Mouse (Mus musculus): ENCODE data around the gene Guca2a. TPM values are rescaled to one million over a fixed set of nuclear protein-coding genes. Genes with fewer than 3 reads are reported as not detected.
"Not testable (repeated sequence)": the region's sequence is repeated elsewhere in the genome, so short reads cannot be mapped to it uniquely, and the experiment has no call there.

Guca2a gene
- polyA plus RNA-seq, 1 experiment from 2014 or later, result not detected

DNA sequence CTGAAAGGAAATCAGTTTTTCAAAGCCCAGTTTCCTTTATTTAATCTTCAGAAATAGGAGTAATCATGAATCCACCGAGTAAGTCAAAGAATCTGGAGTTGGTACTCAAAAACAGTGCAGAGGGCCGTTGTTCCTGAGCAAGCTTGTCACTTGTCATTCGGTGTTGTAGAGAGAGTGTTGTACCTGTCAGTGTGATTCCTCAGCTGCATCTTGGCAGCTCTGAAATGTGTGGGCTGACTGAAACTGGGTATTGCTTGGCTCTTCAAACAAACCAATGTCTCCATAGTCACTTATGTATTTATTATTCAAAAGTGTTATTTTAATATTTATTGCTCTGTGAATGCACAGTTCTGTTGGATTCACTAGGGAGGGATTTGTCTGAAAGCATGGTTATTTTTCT is 10.6 kb upstream of the Guca2a start:
- no peak overlapping the region for H3K27ac ChIP-seq
- no peak overlapping the region for H3K9ac ChIP-seq (replicated peaks)
- no peak overlapping the region for H3K4me2 ChIP-seq
- 91% methylated on average over 3 of the region's 3 CpGs for WGBS
- no peak overlapping the region for H3K4me3 ChIP-seq (replicated peaks)
- peaks cover 75% of the 10 kb centered on the region for H3K36me3 ChIP-seq
- H3K4me1 ChIP-seq (replicated peaks), result peaks cover 6% of the 10 kb centered on the region; the same call in 1 of the 2 replicates
- no peaks in the 10 kb centered on the region for H3K9me3 ChIP-seq
- no peaks in the 10 kb centered on the region for H3K27me3 ChIP-seq
- no peak for ATAC-seq (ENCODE audit: insufficient number of reproducible peaks, insufficient read depth, low FRiP score, low TSS enrichment, low read depth)

- no peak for ATAC-seq (ENCODE audit: insufficient number of reproducible peaks, insufficient read depth, low FRiP score, low TSS enrichment, low read depth)
- Histone ChIP-seq H3K4me1 (replicated peaks) (peaks cover 6% of the 10 kb centered on the region; the same call in 1 of the 2 replicates), H3K27me3 (no peaks in the 10 kb centered on the region), H3K4me2 (no peak overlapping the region), H3K27ac (no peak overlapping the region), H3K36me3 (peaks cover 71% of the 10 kb centered on the region), H3K9me3 (no peaks in the 10 kb centered on the region), H3K4me3 (replicated peaks) (no peak overlapping the region), H3K9ac (replicated peaks) (no peak overlapping the region)
- 83% methylated on average over 4 of the region's 4 CpGs for WGBS
Measured at GRCm38 (mm10) chr4:119627317-119627716, 10.2 kb upstream of the Guca2a start.

DNA sequence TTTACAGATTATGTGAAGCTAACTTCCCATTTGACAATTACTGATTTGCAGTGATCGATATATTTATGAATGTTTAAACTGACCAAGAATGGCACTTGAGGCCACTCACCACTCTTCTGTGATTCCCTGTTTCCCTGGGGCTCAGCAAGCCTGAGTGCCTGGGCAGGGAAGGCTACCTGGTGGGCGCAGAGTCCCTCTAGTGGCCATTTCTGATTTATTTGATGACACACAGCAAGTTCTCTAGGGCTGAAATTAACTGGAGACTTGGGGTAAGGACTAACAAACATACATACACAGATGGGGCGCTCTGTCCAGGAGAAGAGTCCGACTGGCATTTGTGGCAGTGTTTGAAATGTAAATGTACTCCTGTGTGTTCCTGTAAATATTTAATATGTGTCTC is 9.1 kb upstream of the Guca2a start:
- not testable (repeated sequence) for H3K4me2 ChIP-seq; H3K27me3 ChIP-seq; H3K9me3 ChIP-seq; ATAC-seq (ENCODE audit: insufficient number of reproducible peaks, insufficient read depth, low FRiP score, low TSS enrichment, low read depth); H3K9ac ChIP-seq (replicated peaks); H3K27ac ChIP-seq; H3K4me3 ChIP-seq (replicated peaks)
- 77% methylated on average over 4 of the region's 4 CpGs for WGBS
- H3K4me1 ChIP-seq (replicated peaks), result peaks cover 12% of the 10 kb centered on the region
- peaks cover 61% of the 10 kb centered on the region for H3K36me3 ChIP-seq

GRCm38 (mm10) chr4:119631115-119631919 is 6.2 kb upstream of the Guca2a start:
- Histone ChIP-seq H3K27me3 (no peaks in the 10 kb centered on the region), H3K27ac (no peak overlapping the region), H3K4me1 (replicated peaks) (peaks cover 20% of the 10 kb centered on the region), H3K36me3 (peaks cover 36% of the 10 kb centered on the region), H3K9ac (replicated peaks) (no peak overlapping the region), H3K4me3 (replicated peaks) (no peak overlapping the region), H3K9me3 (no peaks in the 10 kb centered on the region), H3K4me2 (no peak overlapping the region)
- ATAC-seq (ENCODE audit: insufficient number of reproducible peaks, insufficient read depth, low FRiP score, low TSS enrichment, low read depth), result peak; percentile 45; the same call in 1 of the 2 replicates
- 52% methylated on average over 11 of the region's 11 CpGs for WGBS

DNA sequence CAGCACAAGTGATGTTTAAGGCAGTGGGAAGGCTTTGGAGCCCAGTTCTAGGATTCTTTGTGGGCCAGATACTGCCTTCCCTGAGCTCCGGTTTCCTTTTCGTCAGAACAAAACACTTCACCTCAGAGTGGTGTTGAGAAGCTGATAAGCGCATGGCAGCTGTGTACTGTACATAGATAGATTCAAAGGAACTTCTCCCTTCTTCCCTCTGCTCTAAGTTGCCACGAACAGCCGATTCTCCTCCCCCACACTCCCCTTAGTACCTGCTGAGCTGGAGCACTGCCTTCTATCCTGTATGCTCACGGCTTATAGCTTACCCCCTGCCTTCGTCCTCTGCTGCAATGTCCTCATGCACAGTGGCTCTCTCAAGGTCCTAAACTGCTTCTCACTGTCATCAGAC is 4.8 kb upstream of the Guca2a start:
- WGBS, result 74% methylated on average over 7 of the region's 7 CpGs
- Histone ChIP-seq H3K27ac (no peak overlapping the region), H3K4me1 (replicated peaks) (peaks cover 20% of the 10 kb centered on the region), H3K4me3 (replicated peaks) (no peak overlapping the region), H3K9ac (replicated peaks) (peak overlapping the region; percentile 18; the same call in 1 of the 2 replicates), H3K27me3 (no peaks in the 10 kb centered on the region), H3K36me3 (peaks cover 25% of the 10 kb centered on the region), H3K9me3 (no peaks in the 10 kb centered on the region), H3K4me2 (no peak overlapping the region)
- no peak for ATAC-seq (ENCODE audit: insufficient number of reproducible peaks, insufficient read depth, low FRiP score, low TSS enrichment, low read depth)

- Histone ChIP-seq H3K4me1 (replicated peaks) (peaks cover 20% of the 10 kb centered on the region), H3K9me3 (no peaks in the 10 kb centered on the region), H3K36me3 (peaks cover 25% of the 10 kb centered on the region), H3K27me3 (no peaks in the 10 kb centered on the region), H3K27ac (no peak overlapping the region), H3K4me3 (replicated peaks) (no peak overlapping the region), H3K4me2 (no peak overlapping the region), H3K9ac (replicated peaks) (no peak overlapping the region)
- ATAC-seq (ENCODE audit: insufficient number of reproducible peaks, insufficient read depth, low FRiP score, low TSS enrichment, low read depth), result no peak
- WGBS, result 70% methylated on average over 7 of the region's 7 CpGs
Measured at GRCm38 (mm10) chr4:119633342-119633741, 4.2 kb upstream of the Guca2a start.

- no peak overlapping the region for H3K9ac ChIP-seq (replicated peaks)
- peaks cover 23% of the 10 kb centered on the region for H3K36me3 ChIP-seq
- no peaks in the 10 kb centered on the region for H3K27me3 ChIP-seq
- ATAC-seq (ENCODE audit: insufficient number of reproducible peaks, insufficient read depth, low FRiP score, low TSS enrichment, low read depth), result no peak
- H3K4me2 ChIP-seq, result no peak overlapping the region
- 0 out of 2 replicates have a peak overlapping the region, but pooled peaks have one; percentile 23 for H3K27ac ChIP-seq
- H3K4me1 ChIP-seq (replicated peaks), result peaks cover 20% of the 10 kb centered on the region
- no peak overlapping the region for H3K4me3 ChIP-seq (replicated peaks)
- WGBS, result 87% methylated on average over 3 of the region's 3 CpGs
- no peaks in the 10 kb centered on the region for H3K9me3 ChIP-seq
Measured at GRCm38 (mm10) chr4:119633948-119634347, 3.6 kb upstream of the Guca2a start.

DNA sequence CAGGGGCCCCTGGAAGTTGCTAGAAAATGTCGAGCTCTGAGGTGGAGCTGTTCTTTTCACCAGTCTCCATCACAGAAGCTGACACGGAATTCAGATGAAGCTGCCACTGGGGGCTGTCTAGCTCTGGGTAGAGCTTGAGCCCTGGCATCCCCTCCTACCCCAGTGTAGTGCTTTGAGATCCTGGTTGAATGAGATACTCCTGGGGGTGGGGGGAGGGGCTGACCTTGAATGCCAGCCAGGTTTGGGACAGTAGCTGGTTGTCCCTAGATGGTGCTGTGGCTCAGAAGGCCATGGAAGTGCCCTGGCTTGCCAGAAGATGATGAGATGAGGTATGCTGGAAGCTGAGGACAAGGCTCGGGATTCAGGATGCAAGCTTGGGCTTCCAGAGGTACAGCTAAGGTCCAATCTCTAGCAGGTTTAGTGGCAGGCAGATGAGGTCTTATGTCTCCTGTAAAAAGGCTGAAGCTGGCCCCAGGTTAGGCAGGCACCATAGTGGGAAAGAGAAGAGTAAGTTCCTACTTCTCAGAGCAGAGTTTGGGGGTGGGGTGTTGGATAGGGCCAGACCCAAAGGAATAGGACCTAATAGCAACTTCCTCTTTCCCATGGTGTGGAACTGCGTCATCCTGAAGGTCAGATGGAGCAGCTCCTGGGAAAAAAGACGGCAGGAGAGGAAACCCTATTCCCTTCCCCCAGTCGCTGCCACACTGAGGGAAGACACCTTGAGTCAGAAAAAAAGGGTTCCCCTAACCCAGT is 2.4 kb upstream of the Guca2a start:
- ATAC-seq (ENCODE audit: insufficient number of reproducible peaks, insufficient read depth, low FRiP score, low TSS enrichment, low read depth), result no peak
- H3K4me3 ChIP-seq (replicated peaks), result no peak overlapping the region
- H3K36me3 ChIP-seq, result peaks cover 11% of the 10 kb centered on the region
- no peaks in the 10 kb centered on the region for H3K9me3 ChIP-seq
- H3K27ac ChIP-seq, result no peak overlapping the region
- H3K27me3 ChIP-seq, result no peaks in the 10 kb centered on the region
- peaks cover 20% of the 10 kb centered on the region for H3K4me1 ChIP-seq (replicated peaks)
- WGBS, result 79% methylated on average over 6 of the region's 6 CpGs
- H3K4me2 ChIP-seq, result no peak overlapping the region
- H3K9ac ChIP-seq (replicated peaks), result no peak overlapping the region

DNA sequence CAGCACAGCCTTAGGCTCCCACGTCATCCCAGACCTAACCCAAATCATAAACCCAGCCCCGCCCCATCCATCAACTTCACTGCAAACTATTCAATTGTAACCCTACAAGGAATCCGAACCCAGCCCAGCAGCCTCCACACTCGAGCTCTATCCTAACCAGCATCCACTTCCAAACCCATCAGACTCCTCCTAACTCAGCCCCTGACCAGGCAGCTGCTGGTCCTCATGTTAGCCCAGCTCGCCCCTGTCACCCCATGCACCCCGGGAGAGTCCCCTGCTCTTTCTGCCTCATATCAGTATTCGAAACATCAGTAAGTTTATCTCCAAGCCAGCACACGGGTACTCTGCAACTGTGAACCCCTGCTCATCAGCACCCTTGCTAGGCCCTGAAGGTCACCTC is 1.8 kb upstream of the Guca2a start:
- H3K27me3 ChIP-seq, result no peaks in the 10 kb centered on the region
- H3K36me3 ChIP-seq, result 0 out of 2 replicates have a peak, but pooled peaks cover 5% of the 10 kb centered on the region
- ATAC-seq (ENCODE audit: insufficient number of reproducible peaks, insufficient read depth, low FRiP score, low TSS enrichment, low read depth), result no peak
- 75% methylated on average over 8 of the region's 8 CpGs for WGBS
- H3K27ac ChIP-seq, result no peak overlapping the region
- no peak overlapping the region for H3K9ac ChIP-seq (replicated peaks)
- no peak overlapping the region for H3K4me2 ChIP-seq
- peaks cover 20% of the 10 kb centered on the region for H3K4me1 ChIP-seq (replicated peaks)
- no peaks in the 10 kb centered on the region for H3K9me3 ChIP-seq
- H3K4me3 ChIP-seq (replicated peaks), result no peak overlapping the region

- H3K27me3 ChIP-seq, result no peaks in the 10 kb centered on the region
- ATAC-seq (ENCODE audit: insufficient number of reproducible peaks, insufficient read depth, low FRiP score, low TSS enrichment, low read depth), result no peak
- no peak overlapping the region for H3K9ac ChIP-seq (replicated peaks)
- H3K4me1 ChIP-seq (replicated peaks), result peaks cover 14% of the 10 kb centered on the region
- no peaks in the 10 kb centered on the region for H3K9me3 ChIP-seq
- no peak overlapping the region for H3K4me2 ChIP-seq
- 74% methylated on average over 7 of the region's 7 CpGs for WGBS
- H3K27ac ChIP-seq, result no peak overlapping the region
- no peak overlapping the region for H3K4me3 ChIP-seq (replicated peaks)
- no peaks in the 10 kb centered on the region for H3K36me3 ChIP-seq
Measured at GRCm38 (mm10) chr4:119636731-119637130, 773 bp upstream of the Guca2a start.

DNA sequence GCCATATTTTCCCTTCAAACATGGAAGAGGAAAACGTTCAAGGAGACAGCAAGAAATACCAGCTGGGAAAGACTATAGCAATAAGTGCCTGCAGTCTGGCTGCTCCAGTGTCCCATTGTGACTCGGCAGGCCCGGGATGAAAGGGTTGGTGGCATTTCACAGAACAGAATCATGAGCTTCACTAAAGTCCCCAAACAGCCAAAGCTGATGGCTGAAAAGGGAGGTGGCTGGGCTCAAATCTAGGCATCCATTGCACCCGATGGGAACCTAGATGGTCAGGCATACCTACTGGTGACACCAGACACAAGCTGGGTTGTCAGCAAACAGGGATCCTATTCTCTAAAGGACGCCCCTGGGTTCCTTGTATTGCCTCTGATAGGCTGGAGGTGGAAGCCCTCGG is 442 bp downstream of the Guca2a start:
- no peak overlapping the region for H3K4me2 ChIP-seq
- H3K4me3 ChIP-seq (replicated peaks), result no peak overlapping the region
- H3K9me3 ChIP-seq, result 0 out of 2 replicates have a peak, but pooled peaks cover 5% of the 10 kb centered on the region
- no peaks in the 10 kb centered on the region for H3K36me3 ChIP-seq
- H3K27ac ChIP-seq, result no peak overlapping the region
- 80% methylated on average over 6 of the region's 6 CpGs for WGBS
- peaks cover 12% of the 10 kb centered on the region for H3K4me1 ChIP-seq (replicated peaks)
- H3K9ac ChIP-seq (replicated peaks), result no peak overlapping the region
- H3K27me3 ChIP-seq, result no peaks in the 10 kb centered on the region
- no peak for ATAC-seq (ENCODE audit: insufficient number of reproducible peaks, insufficient read depth, low FRiP score, low TSS enrichment, low read depth)

All from limb, embryonic 12.5 days (tissue).